Mouse (Mus musculus) liver, postnatal 0 days (tissue): ENCODE measurements around the gene Rhbg. TPM values are rescaled to one million over a fixed set of nuclear protein-coding genes. Genes with fewer than 3 reads are reported as not detected.
"Not testable (repeated sequence)": the region's sequence is repeated elsewhere in the genome, so short reads cannot be mapped to it uniquely, and the experiment has no call there.

Experiments
- ATAC-seq: fragments of 200-750 bp; cut with Nextera tagmentation; 2 replicates; pipeline ENCODE4 v1.8.0; 2017; ENCODE audit warnings: mild to moderate bottlenecking, moderate library complexity
- DNase-seq: peaks from one replicate; pipeline ENCODE4 v3.0.0-alpha.2; 2016
- H3K27ac ChIP-seq: fragments of 300-500 bp; sonication (generic); 2 replicates; pipeline ENCODE4 v1.5.1; 2014; ENCODE audit warnings: antibody characterized with exemption, moderate library complexity, mild to moderate bottlenecking, low read depth
- H3K27me3 ChIP-seq: fragments of 300-500 bp; sonication (generic); 2 replicates; pipeline ENCODE4 v1.6.1; 2014; ENCODE audit warnings: low read length, control low read depth, mixed read lengths; ENCODE audit not compliant: insufficient read depth
- H3K36me3 ChIP-seq: fragments of 300-500 bp; sonication (generic); replicated peaks from 2 replicates; pipeline ENCODE4 v1.6.1; 2014; ENCODE audit warnings: mild to moderate bottlenecking, control low read depth, low read length, moderate library complexity, mixed read lengths; ENCODE audit not compliant: insufficient read depth
- H3K4me1 ChIP-seq: fragments of 300-500 bp; sonication (generic); 2 replicates; pipeline ENCODE4 v1.6.1; 2014; ENCODE audit warnings: antibody characterized with exemption, mild to moderate bottlenecking, control low read depth; ENCODE audit not compliant: insufficient read depth
- H3K4me2 ChIP-seq: fragments of 300-500 bp; sonication (generic); 2 replicates; pipeline ENCODE4 v1.6.1; 2014; ENCODE audit warnings: low read depth, mild to moderate bottlenecking, low read length, moderate library complexity, mixed read lengths
- H3K4me3 ChIP-seq: fragments of 300-500 bp; sonication (generic); 2 replicates; pipeline ENCODE4 v1.5.1; 2014; ENCODE audit warnings: low read depth, low read length
- H3K9ac ChIP-seq: fragments of 300-500 bp; sonication (generic); replicated peaks from 2 replicates; pipeline ENCODE4 v1.6.1; 2014; ENCODE audit warnings: mild to moderate bottlenecking, moderate library complexity
- H3K9me3 ChIP-seq: fragments of 300-500 bp; sonication (generic); 2 replicates; pipeline ENCODE4 v1.6.1; 2016; ENCODE audit warnings: mild to moderate bottlenecking, control low read depth, low read length, mixed read lengths
- CTCF ChIP-seq: sonication (generic); IDR thresholded peaks from 2 replicates; pipeline ENCODE4 v1.5.1; 2016; ENCODE audit warnings: antibody characterized with exemption, low read depth
- EP300 ChIP-seq: IDR thresholded peaks from 2 replicates; pipeline ENCODE4 v1.6.1; 2016; ENCODE audit warnings: antibody characterized with exemption, low read depth, mild to moderate bottlenecking
- WGBS: fragments of 180-500 bp; shearing (Covaris S2); extraction: QIAGEN DNeasy Blood & Tissue Kit; methylation state at CpG from one replicate; pipeline ENCODE4 v1.1.7; 2014; ENCODE audit not compliant: insufficient replicate concordance; 5-methylcytosine and 5-hydroxymethylcytosine counted together
- polyA plus RNA-seq: library from polyadenylated mRNA; unstranded; fragments of >200 nt; fragmentation: Nextera tagmentation; extraction: Ambion mirVana; gene quantifications from 2 replicates; pipeline ENCODE4 v1.2.1, GENCODE M21; 2015

The Rhbg gene
- polyA plus RNA-seq, 1 experiment from 2014 or later, result 7.0 TPM

DNA sequence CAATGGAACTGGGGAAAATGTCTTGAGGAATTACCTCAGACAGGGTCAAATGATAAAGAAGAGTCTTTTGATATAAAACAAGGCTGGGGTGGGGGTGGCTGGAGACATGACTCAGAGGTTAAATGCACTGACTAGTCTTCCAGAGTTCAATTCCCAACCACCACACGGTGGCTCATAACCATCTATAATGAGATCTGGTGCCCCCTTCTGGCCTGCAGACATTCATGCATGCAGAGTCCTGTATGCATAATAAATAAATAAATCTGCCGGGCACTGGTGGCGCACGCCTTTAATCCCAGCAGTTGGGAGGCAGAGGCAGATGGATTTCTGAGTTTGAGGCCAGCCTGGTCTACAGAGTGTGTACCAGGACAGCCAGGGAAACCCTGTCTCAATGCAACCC, 37.5 kb upstream of the Rhbg start:
- Histone ChIP-seq H3K4me3 (no peak overlapping the region), H3K27me3 (no peaks in the 10 kb centered on the region), H3K27ac (no peak overlapping the region), H3K9ac (no peak overlapping the region), H3K9me3 (no peaks in the 10 kb centered on the region), H3K4me2 (no peak overlapping the region), H3K4me1 (peaks cover 7% of the 10 kb centered on the region), H3K36me3 (no peaks in the 10 kb centered on the region)
- WGBS, result 57% methylated on average over 4 of the region's 4 CpGs
- TF ChIP-seq CTCF (peak; percentile 70), EP300 (no peak)
- DNase-seq, result peak; percentile 17
- no peak for ATAC-seq

- H3K36me3 ChIP-seq, H3K4me2 ChIP-seq, H3K27ac ChIP-seq, H3K4me3 ChIP-seq, ATAC-seq, H3K4me1 ChIP-seq, DNase-seq, H3K27me3 ChIP-seq, H3K9me3 ChIP-seq, H3K9ac ChIP-seq: not testable (repeated sequence)
- 81% methylated on average over 8 of the region's 10 CpGs for WGBS
These were observed 33.7 kb upstream of the Rhbg start for GRCm38 (mm10) chr3:88288133-88288713.

DNA sequence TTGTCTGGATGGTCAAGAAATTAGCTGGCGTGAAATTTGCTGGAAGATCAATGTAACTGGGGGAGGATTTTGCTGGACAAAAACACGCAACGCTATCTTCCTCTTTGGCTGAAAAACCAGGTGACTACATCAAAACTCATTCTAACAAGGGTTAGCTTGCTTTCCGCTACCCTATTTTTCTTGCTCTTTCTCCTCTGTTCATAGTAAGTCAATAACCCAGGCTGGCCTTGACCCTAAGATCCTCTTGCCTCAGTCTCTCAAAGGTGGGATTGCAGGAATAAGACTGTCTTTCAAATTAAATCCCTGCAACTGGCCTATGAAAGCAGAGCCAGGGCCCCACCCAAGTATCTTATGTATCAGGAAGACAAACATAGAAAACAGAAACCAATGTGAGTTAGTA, 32.6 kb upstream of the Rhbg start, which contains the start of gene Gm38392:
TSS of gene Gm38392 (minus strand) at position 101 of the 400 bp plus-strand sequence.
- H3K27me3 ChIP-seq, result no peaks in the 10 kb centered on the region
- DNase-seq (no peak), ATAC-seq (no peak)
- H3K4me2 ChIP-seq, result no peak within 1 kb of the TSS
- H3K9ac ChIP-seq, result no peak within 1 kb of the TSS
- H3K36me3 ChIP-seq, result 0 out of 2 replicates have a peak, but pooled peaks cover 2% of the 10 kb centered on the region
- H3K27ac ChIP-seq, result no peak within 1 kb of the TSS
- H3K4me1 ChIP-seq, result no peaks in the 10 kb centered on the region
- H3K9me3 ChIP-seq, result no peaks in the 10 kb centered on the region
- no peak for TF ChIP-seq CTCF
- 94% methylated on average over 4 of the region's 4 CpGs for WGBS
- H3K4me3 ChIP-seq, result no peak within 1 kb of the TSS

DNA sequence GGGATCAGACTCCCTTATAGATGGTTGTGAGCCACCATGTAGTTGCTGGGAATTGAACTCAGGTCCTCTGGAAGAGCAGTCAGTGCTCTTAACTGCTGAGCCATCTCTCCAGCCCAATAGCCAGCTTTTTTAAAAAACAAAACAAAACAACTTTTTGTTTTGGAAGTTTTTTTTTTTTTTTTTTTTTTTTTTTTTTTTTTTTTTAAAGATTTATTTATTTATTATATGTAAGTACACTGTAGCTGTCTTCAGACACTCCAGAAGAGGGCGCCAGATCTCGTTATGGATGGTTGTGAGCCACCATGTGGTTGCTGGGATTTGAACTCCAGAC, 31.0 kb upstream of the Rhbg start:
- not testable (repeated sequence) for H3K27me3 ChIP-seq, H3K36me3 ChIP-seq, DNase-seq, H3K9me3 ChIP-seq, H3K4me2 ChIP-seq, H3K4me3 ChIP-seq, H3K9ac ChIP-seq, H3K4me1 ChIP-seq, H3K27ac ChIP-seq, ATAC-seq
- WGBS, result no CpG with 5 or more reads among the region's 2 CpGs

DNA sequence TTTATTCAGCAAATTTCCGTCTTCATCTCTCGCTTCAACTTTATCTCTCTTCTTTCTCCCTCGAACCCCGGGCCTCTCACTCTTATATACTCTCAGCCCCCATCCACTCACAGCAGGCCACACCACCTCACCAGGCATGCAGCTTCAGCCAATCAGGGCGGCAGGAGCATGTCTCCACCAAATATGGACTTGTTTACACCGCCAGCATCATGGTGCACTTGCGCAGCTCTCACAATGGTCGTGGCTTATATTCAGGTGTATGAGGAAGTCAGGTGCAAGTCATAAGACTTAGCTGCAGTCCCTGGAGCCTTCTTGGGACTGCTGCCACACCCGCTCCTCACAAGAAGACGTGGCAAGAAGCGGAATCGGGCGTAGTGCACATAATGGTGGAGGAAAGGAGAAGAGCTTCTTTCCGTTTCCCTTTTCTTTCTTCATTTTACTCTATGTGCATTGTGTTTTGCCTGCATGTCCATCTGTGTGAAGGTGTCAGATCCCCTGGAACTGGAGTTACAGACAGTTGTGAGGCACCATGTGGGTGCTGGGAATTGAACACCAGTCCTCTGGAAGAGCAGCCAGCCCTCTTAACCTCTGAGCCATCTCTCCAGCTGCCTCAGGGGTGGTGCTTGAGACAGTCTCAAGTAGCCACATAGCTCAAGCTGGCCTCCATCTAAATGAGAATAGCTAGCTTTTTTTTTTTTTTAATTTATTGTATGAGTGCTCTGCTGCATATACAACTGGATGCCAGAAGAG, 30.5 kb upstream of the Rhbg start:
- H3K36me3 ChIP-seq, H3K9me3 ChIP-seq, H3K4me3 ChIP-seq, H3K4me1 ChIP-seq, H3K4me2 ChIP-seq, H3K9ac ChIP-seq, H3K27ac ChIP-seq, H3K27me3 ChIP-seq, ATAC-seq, DNase-seq: not testable (repeated sequence)
- 82% methylated on average over 14 of the region's 14 CpGs for WGBS

- H3K36me3 ChIP-seq, H3K9ac ChIP-seq, H3K27ac ChIP-seq, H3K4me1 ChIP-seq, H3K4me3 ChIP-seq, H3K4me2 ChIP-seq, H3K9me3 ChIP-seq, DNase-seq, ATAC-seq, H3K27me3 ChIP-seq: not testable (repeated sequence)
- WGBS, result 73% methylated on average over 11 of the region's 11 CpGs
These were observed 26.8 kb upstream of the Rhbg start for GRCm38 (mm10) chr3:88281141-88281916.
